Mouse (Mus musculus): ENCODE results near the gene Slc15a2.

DNA sequence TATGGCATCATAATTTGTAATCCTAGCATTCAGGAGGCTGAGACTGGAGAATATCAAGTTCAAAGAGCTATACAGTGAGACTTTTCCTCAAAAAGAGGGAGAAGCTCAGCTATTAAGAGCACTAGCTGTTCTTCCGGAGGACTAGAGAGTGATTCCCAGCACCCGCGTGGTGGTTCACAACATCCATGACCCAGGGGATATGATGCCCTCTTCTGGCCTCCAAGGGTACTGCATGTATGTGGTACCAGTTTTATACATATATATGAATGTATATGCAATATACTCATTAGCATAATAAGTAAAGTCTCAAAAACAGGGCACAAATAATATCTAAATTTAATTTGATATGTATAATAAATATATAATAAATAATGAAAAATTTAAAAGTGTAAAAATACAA lies 17.6 kb upstream of the Slc15a2 start:
- TF ChIP-seq CTCF (IDR thresholded peaks at IDR 0.05; ENCODE audit: low read depth) (peak; percentile 58), EP300 (IDR thresholded peaks at IDR 0.05; ENCODE audit: low read depth) (no peak)
